Mouse (Mus musculus): ENCODE data around the gene Inmt. TPM values are rescaled to one million over a fixed set of nuclear protein-coding genes. Genes with fewer than 3 reads are reported as not detected.

Gene Inmt
- polyA plus RNA-seq, 1 experiment from 2014 or later: 5.9 TPM

GRCm38 (mm10) chr6:55163046-55163584 lies 11.7 kb downstream of the Inmt start:
- H3K27ac ChIP-seq: no peak overlapping the region
- no peaks in the 10 kb centered on the region for H3K4me1 ChIP-seq
- no peak overlapping the region for H3K4me2 ChIP-seq
- WGBS: 79% methylated on average over 8 of the region's 8 CpGs
- no peak for ATAC-seq (replicated peaks; ENCODE audit: low FRiP score)
- no peak overlapping the region for H3K9ac ChIP-seq
- H3K27me3 ChIP-seq: peaks cover 13% of the 10 kb centered on the region
- H3K4me3 ChIP-seq (replicated peaks): no peak overlapping the region
- H3K36me3 ChIP-seq: no peaks in the 10 kb centered on the region
- H3K9me3 ChIP-seq (replicated peaks): no peaks in the 10 kb centered on the region

GRCm38 (mm10) chr6:55161311-55161761 lies 13.5 kb downstream of the Inmt start:
- 76% methylated on average over 5 of the region's 5 CpGs for WGBS
- no peaks in the 10 kb centered on the region for H3K9me3 ChIP-seq (replicated peaks)
- ATAC-seq (replicated peaks; ENCODE audit: low FRiP score): no peak
- no peak overlapping the region for H3K27ac ChIP-seq
- no peaks in the 10 kb centered on the region for H3K36me3 ChIP-seq
- H3K4me3 ChIP-seq (replicated peaks): no peak overlapping the region
- no peak overlapping the region for H3K9ac ChIP-seq
- peaks cover 6% of the 10 kb centered on the region for H3K27me3 ChIP-seq
- no peak overlapping the region for H3K4me2 ChIP-seq
- H3K4me1 ChIP-seq: no peaks in the 10 kb centered on the region

GRCm38 (mm10) chr6:55159256-55159655 lies 15.6 kb downstream of the Inmt start:
- Histone ChIP-seq H3K36me3 (no peaks in the 10 kb centered on the region), H3K4me2 (no peak overlapping the region), H3K27me3 (no peaks in the 10 kb centered on the region), H3K27ac (no peak overlapping the region), H3K4me1 (no peaks in the 10 kb centered on the region), H3K9me3 (replicated peaks) (no peaks in the 10 kb centered on the region), H3K4me3 (replicated peaks) (no peak overlapping the region), H3K9ac (no peak overlapping the region)
- no peak for ATAC-seq (replicated peaks; ENCODE audit: low FRiP score)
- WGBS: 75% methylated on average over 1 of the region's 1 CpGs

- Histone ChIP-seq H3K4me3 (replicated peaks) (no peak overlapping the region), H3K4me2 (no peak overlapping the region), H3K9ac (no peak overlapping the region), H3K9me3 (replicated peaks) (no peaks in the 10 kb centered on the region), H3K4me1 (no peaks in the 10 kb centered on the region), H3K27me3 (no peaks in the 10 kb centered on the region), H3K27ac (no peak overlapping the region), H3K36me3 (no peaks in the 10 kb centered on the region)
- no peak for ATAC-seq (replicated peaks; ENCODE audit: low FRiP score)
- 92% methylated on average over 3 of the region's 3 CpGs for WGBS
These were observed 22.6 kb downstream of the Inmt start for GRCm38 (mm10) chr6:55152226-55152625.

GRCm38 (mm10) chr6:55146138-55146537 lies 28.7 kb downstream of the Inmt start:
- H3K9me3 ChIP-seq (replicated peaks): no peaks in the 10 kb centered on the region
- H3K4me1 ChIP-seq: no peaks in the 10 kb centered on the region
- no peak overlapping the region for H3K27ac ChIP-seq
- H3K27me3 ChIP-seq: no peaks in the 10 kb centered on the region
- no peaks in the 10 kb centered on the region for H3K36me3 ChIP-seq
- 58% methylated on average over 4 of the region's 4 CpGs for WGBS
- H3K4me3 ChIP-seq (replicated peaks): no peak overlapping the region
- no peak overlapping the region for H3K4me2 ChIP-seq
- no peak for ATAC-seq (replicated peaks; ENCODE audit: low FRiP score)
- no peak overlapping the region for H3K9ac ChIP-seq

GRCm38 (mm10) chr6:55145285-55145684 lies 29.6 kb downstream of the Inmt start:
- Histone ChIP-seq H3K36me3 (no peaks in the 10 kb centered on the region), H3K27me3 (no peaks in the 10 kb centered on the region), H3K9me3 (replicated peaks) (no peaks in the 10 kb centered on the region), H3K27ac (no peak overlapping the region), H3K4me2 (no peak overlapping the region), H3K4me1 (no peaks in the 10 kb centered on the region), H3K9ac (no peak overlapping the region), H3K4me3 (replicated peaks) (no peak overlapping the region)
- no peak for ATAC-seq (replicated peaks; ENCODE audit: low FRiP score)
- WGBS: 60% methylated on average over 5 of the region's 5 CpGs

- Histone ChIP-seq H3K9ac (no peak overlapping the region), H3K27me3 (no peaks in the 10 kb centered on the region), H3K36me3 (no peaks in the 10 kb centered on the region), H3K27ac (no peak overlapping the region), H3K4me2 (no peak overlapping the region), H3K9me3 (replicated peaks) (no peaks in the 10 kb centered on the region), H3K4me1 (peaks cover 3% of the 10 kb centered on the region; the same call in 1 of the 2 replicates), H3K4me3 (replicated peaks) (no peak overlapping the region)
- no peak for ATAC-seq (replicated peaks; ENCODE audit: low FRiP score)
These were observed 36.5 kb downstream of the Inmt start for GRCm38 (mm10) chr6:55138343-55138742.

GRCm38 (mm10) chr6:55133425-55133824 lies 41.4 kb downstream of the Inmt start:
- Histone ChIP-seq H3K9ac (no peak overlapping the region), H3K36me3 (no peaks in the 10 kb centered on the region), H3K4me1 (peaks cover 11% of the 10 kb centered on the region; the same call in 1 of the 2 replicates), H3K27ac (no peak overlapping the region), H3K27me3 (no peaks in the 10 kb centered on the region), H3K4me3 (replicated peaks) (no peak overlapping the region), H3K9me3 (replicated peaks) (no peaks in the 10 kb centered on the region), H3K4me2 (no peak overlapping the region)
- no peak for ATAC-seq (replicated peaks; ENCODE audit: low FRiP score)
- 87% methylated on average over 1 of the region's 1 CpGs for WGBS

GRCm38 (mm10) chr6:55132794-55133193 lies 42.0 kb downstream of the Inmt start, which contains the start of gene Crhr2:
Crhr2 (minus strand) TSS chr6:55133016.
- no peak within 1 kb of the TSS for H3K27ac ChIP-seq
- ATAC-seq (replicated peaks; ENCODE audit: low FRiP score): no peak

GRCm38 (mm10) chr6:55131301-55131700 lies 43.5 kb downstream of the Inmt start:
- no peak overlapping the region for H3K9ac ChIP-seq
- no peaks in the 10 kb centered on the region for H3K9me3 ChIP-seq (replicated peaks)
- no peaks in the 10 kb centered on the region for H3K27me3 ChIP-seq
- peaks cover 12% of the 10 kb centered on the region; the same call in 1 of the 2 replicates for H3K4me1 ChIP-seq
- no peak overlapping the region for H3K4me3 ChIP-seq (replicated peaks)
- WGBS: 85% methylated on average over 4 of the region's 4 CpGs
- H3K36me3 ChIP-seq: no peaks in the 10 kb centered on the region
- no peak for ATAC-seq (replicated peaks; ENCODE audit: low FRiP score)
- no peak overlapping the region for H3K4me2 ChIP-seq
- H3K27ac ChIP-seq: no peak overlapping the region

More at GRCm38 (mm10) chr6:55132794-55133193, 42.0 kb downstream of the Inmt start, which contains the start of gene Crhr2:
- no peak within 1 kb of the TSS for H3K4me2 ChIP-seq
- H3K4me3 ChIP-seq (replicated peaks): no peak within 1 kb of the TSS
- 60% methylated on average over 10 of the region's 10 CpGs for WGBS
- no peaks in the 10 kb centered on the region for H3K36me3 ChIP-seq
- peaks cover 12% of the 10 kb centered on the region; the same call in 1 of the 2 replicates for H3K4me1 ChIP-seq
- no peaks in the 10 kb centered on the region for H3K27me3 ChIP-seq
- no peaks in the 10 kb centered on the region for H3K9me3 ChIP-seq (replicated peaks)
- no peak within 1 kb of the TSS for H3K9ac ChIP-seq

GRCm38 (mm10) chr6:55130631-55131030 lies 44.2 kb downstream of the Inmt start:
- Histone ChIP-seq H3K36me3 (no peaks in the 10 kb centered on the region), H3K9me3 (replicated peaks) (no peaks in the 10 kb centered on the region), H3K27me3 (no peaks in the 10 kb centered on the region), H3K4me1 (peaks cover 12% of the 10 kb centered on the region; the same call in 1 of the 2 replicates), H3K9ac (no peak overlapping the region), H3K4me2 (no peak overlapping the region), H3K27ac (no peak overlapping the region), H3K4me3 (replicated peaks) (no peak overlapping the region)
- no peak for ATAC-seq (replicated peaks; ENCODE audit: low FRiP score)
- WGBS: 57% methylated on average over 6 of the region's 6 CpGs

- Histone ChIP-seq H3K27ac (no peak overlapping the region), H3K4me2 (no peak overlapping the region), H3K9ac (no peak overlapping the region), H3K36me3 (no peaks in the 10 kb centered on the region), H3K9me3 (replicated peaks) (no peaks in the 10 kb centered on the region), H3K4me1 (peaks cover 10% of the 10 kb centered on the region; the same call in 1 of the 2 replicates), H3K27me3 (no peaks in the 10 kb centered on the region), H3K4me3 (replicated peaks) (no peak overlapping the region)
- no peak for ATAC-seq (replicated peaks; ENCODE audit: low FRiP score)
These were observed 46.5 kb downstream of the Inmt start for GRCm38 (mm10) chr6:55128391-55128790.

- 0 out of 2 replicates have a peak, but pooled peaks cover 3% of the 10 kb centered on the region for H3K4me1 ChIP-seq
- no peak overlapping the region for H3K4me3 ChIP-seq (replicated peaks)
- H3K4me2 ChIP-seq: no peak overlapping the region
- 75% methylated on average over 5 of the region's 5 CpGs for WGBS
- H3K27ac ChIP-seq: no peak overlapping the region
- H3K9me3 ChIP-seq (replicated peaks): no peaks in the 10 kb centered on the region
- H3K27me3 ChIP-seq: 0 out of 2 replicates have a peak, but pooled peaks cover 10% of the 10 kb centered on the region
- ATAC-seq (replicated peaks; ENCODE audit: low FRiP score): no peak
- no peak overlapping the region for H3K9ac ChIP-seq
- H3K36me3 ChIP-seq: no peaks in the 10 kb centered on the region
These were observed 48.3 kb downstream of the Inmt start for GRCm38 (mm10) chr6:55126576-55126975.
